Mouse (Mus musculus): ENCODE data around the gene Mgat5. TPM values are rescaled to one million over a fixed set of nuclear protein-coding genes. Genes with fewer than 3 reads are reported as not detected.

Mgat5 gene
- polyA plus RNA-seq, 1 experiment, result 29.3 TPM

- DNase-seq (ENCODE audit: low read depth), result peak; percentile 79
- TF ChIP-seq CTCF (IDR thresholded peaks at IDR 0.05; ENCODE audit: borderline replicate concordance, extremely low read depth, insufficient read depth, insufficient read length) (no peak), POLR2A (IDR thresholded peaks at IDR 0.05; ENCODE audit: borderline replicate concordance, extremely low read depth, insufficient read depth, insufficient read length, poor library complexity, severe bottlenecking) (no peak)
These were observed 238.4 kb downstream of the Mgat5 start for GRCm38 (mm10) chr1:127442880-127443877.

- TF ChIP-seq POLR2A (IDR thresholded peaks at IDR 0.05; ENCODE audit: borderline replicate concordance, extremely low read depth, insufficient read depth, insufficient read length, poor library complexity, severe bottlenecking), result no peak
- TF ChIP-seq CTCF (IDR thresholded peaks at IDR 0.05; ENCODE audit: borderline replicate concordance, extremely low read depth, insufficient read depth, insufficient read length), result no peak
- no peak for DNase-seq (ENCODE audit: low read depth)
These were observed 240.1 kb downstream of the Mgat5 start for GRCm38 (mm10) chr1:127444836-127445485.

- no peak for TF ChIP-seq CTCF (IDR thresholded peaks at IDR 0.05; ENCODE audit: borderline replicate concordance, extremely low read depth, insufficient read depth, insufficient read length)
- no peak for TF ChIP-seq POLR2A (IDR thresholded peaks at IDR 0.05; ENCODE audit: borderline replicate concordance, extremely low read depth, insufficient read depth, insufficient read length, poor library complexity, severe bottlenecking)
- DNase-seq (ENCODE audit: low read depth), result no peak
These were observed 248.6 kb downstream of the Mgat5 start for GRCm38 (mm10) chr1:127453397-127453796.

GRCm38 (mm10) chr1:127459015-127459451 is 254.2 kb downstream of the Mgat5 start:
- DNase-seq (ENCODE audit: low read depth), result peak; percentile 95
- TF ChIP-seq POLR2A (IDR thresholded peaks at IDR 0.05; ENCODE audit: borderline replicate concordance, extremely low read depth, insufficient read depth, insufficient read length, poor library complexity, severe bottlenecking) (no peak), CTCF (IDR thresholded peaks at IDR 0.05; ENCODE audit: borderline replicate concordance, extremely low read depth, insufficient read depth, insufficient read length) (peak; percentile 89)

GRCm38 (mm10) chr1:127459576-127459975 is 254.8 kb downstream of the Mgat5 start:
- TF ChIP-seq POLR2A (IDR thresholded peaks at IDR 0.05; ENCODE audit: borderline replicate concordance, extremely low read depth, insufficient read depth, insufficient read length, poor library complexity, severe bottlenecking) (no peak), CTCF (IDR thresholded peaks at IDR 0.05; ENCODE audit: borderline replicate concordance, extremely low read depth, insufficient read depth, insufficient read length) (no peak)
- DNase-seq (ENCODE audit: low read depth), result no peak

- no peak for DNase-seq (ENCODE audit: low read depth)
- no peak for TF ChIP-seq POLR2A (IDR thresholded peaks at IDR 0.05; ENCODE audit: borderline replicate concordance, extremely low read depth, insufficient read depth, insufficient read length, poor library complexity, severe bottlenecking)
- no peak for TF ChIP-seq CTCF (IDR thresholded peaks at IDR 0.05; ENCODE audit: borderline replicate concordance, extremely low read depth, insufficient read depth, insufficient read length)
These were observed 256.2 kb downstream of the Mgat5 start for GRCm38 (mm10) chr1:127461017-127461416.

GRCm38 (mm10) chr1:127464041-127464440 is 259.2 kb downstream of the Mgat5 start:
- TF ChIP-seq POLR2A (IDR thresholded peaks at IDR 0.05; ENCODE audit: borderline replicate concordance, extremely low read depth, insufficient read depth, insufficient read length, poor library complexity, severe bottlenecking), result no peak
- TF ChIP-seq CTCF (IDR thresholded peaks at IDR 0.05; ENCODE audit: borderline replicate concordance, extremely low read depth, insufficient read depth, insufficient read length), result no peak
- DNase-seq (ENCODE audit: low read depth), result no peak

- DNase-seq (ENCODE audit: low read depth), result no peak
- TF ChIP-seq POLR2A (IDR thresholded peaks at IDR 0.05; ENCODE audit: borderline replicate concordance, extremely low read depth, insufficient read depth, insufficient read length, poor library complexity, severe bottlenecking) (no peak), CTCF (IDR thresholded peaks at IDR 0.05; ENCODE audit: borderline replicate concordance, extremely low read depth, insufficient read depth, insufficient read length) (no peak)
These were observed 260.5 kb downstream of the Mgat5 start for GRCm38 (mm10) chr1:127465292-127465691.

- no peak for TF ChIP-seq POLR2A (IDR thresholded peaks at IDR 0.05; ENCODE audit: borderline replicate concordance, extremely low read depth, insufficient read depth, insufficient read length, poor library complexity, severe bottlenecking)
- TF ChIP-seq CTCF (IDR thresholded peaks at IDR 0.05; ENCODE audit: borderline replicate concordance, extremely low read depth, insufficient read depth, insufficient read length), result no peak
These were observed 262.4 kb downstream of the Mgat5 start for GRCm38 (mm10) chr1:127467238-127467637.

GRCm38 (mm10) chr1:127470175-127470574 is 265.4 kb downstream of the Mgat5 start:
- TF ChIP-seq POLR2A (IDR thresholded peaks at IDR 0.05; ENCODE audit: borderline replicate concordance, extremely low read depth, insufficient read depth, insufficient read length, poor library complexity, severe bottlenecking), result no peak
- no peak for TF ChIP-seq CTCF (IDR thresholded peaks at IDR 0.05; ENCODE audit: borderline replicate concordance, extremely low read depth, insufficient read depth, insufficient read length)
- no peak for DNase-seq (ENCODE audit: low read depth)

More at GRCm38 (mm10) chr1:127467238-127467637, 262.4 kb downstream of the Mgat5 start:
- DNase-seq (ENCODE audit: low read depth), result no peak

- DNase-seq (ENCODE audit: low read depth), result peak; percentile 57
These were observed 270.9 kb downstream of the Mgat5 start for GRCm38 (mm10) chr1:127475756-127476155.

More at GRCm38 (mm10) chr1:127475756-127476155, 270.9 kb downstream of the Mgat5 start:
- TF ChIP-seq POLR2A (IDR thresholded peaks at IDR 0.05; ENCODE audit: borderline replicate concordance, extremely low read depth, insufficient read depth, insufficient read length, poor library complexity, severe bottlenecking) (no peak), CTCF (IDR thresholded peaks at IDR 0.05; ENCODE audit: borderline replicate concordance, extremely low read depth, insufficient read depth, insufficient read length) (no peak)
